Mouse (Mus musculus) heart, embryonic 15.5 days (tissue): ENCODE measurements at regions not wholly inside any gene's neighbourhood (a gene's known extent, or its start where the extent isn't known, plus 50 kb on each side); places are given as distances from the start of the nearest gene placed in this dataset.

Experiments
- ATAC-seq: fragments of 200-750 bp; cut with Nextera tagmentation; replicated peaks from 2 replicates; pipeline ENCODE4 v1.8.0; 2017; ENCODE audit warnings: low read depth, moderate TSS enrichment; ENCODE audit not compliant: insufficient number of reproducible peaks, insufficient read depth, low FRiP score
- H3K27ac ChIP-seq: fragments of 300-500 bp; sonication (generic); 2 replicates; pipeline ENCODE4 v1.5.1; 2015; ENCODE audit warnings: mild to moderate bottlenecking, inconsistent platforms
- H3K27me3 ChIP-seq: fragments of 300-500 bp; sonication (generic); 2 replicates; pipeline ENCODE4 v1.6.1; 2015; ENCODE audit warnings: inconsistent platforms
- H3K36me3 ChIP-seq: fragments of 300-500 bp; sonication (generic); 2 replicates; pipeline ENCODE4 v1.6.1; 2015; ENCODE audit warnings: mild to moderate bottlenecking, inconsistent platforms
- H3K4me1 ChIP-seq: fragments of 300-500 bp; sonication (generic); replicated peaks from 2 replicates; pipeline ENCODE4 v1.6.1; 2015; ENCODE audit warnings: inconsistent platforms
- H3K4me2 ChIP-seq: fragments of 300-500 bp; sonication (generic); 2 replicates; pipeline ENCODE4 v1.6.1; 2015; ENCODE audit warnings: inconsistent platforms, mild to moderate bottlenecking, moderate library complexity
- H3K4me3 ChIP-seq: fragments of 300-500 bp; sonication (generic); 2 replicates; pipeline ENCODE4 v1.5.1; 2015; ENCODE audit warnings: mild to moderate bottlenecking, inconsistent platforms
- H3K9ac ChIP-seq: fragments of 300-500 bp; sonication (generic); 2 replicates; pipeline ENCODE4 v1.6.1; 2015; ENCODE audit warnings: mild to moderate bottlenecking, inconsistent platforms
- H3K9me3 ChIP-seq: fragments of 300-500 bp; sonication (generic); replicated peaks from 2 replicates; pipeline ENCODE4 v1.6.1; 2016; ENCODE audit warnings: inconsistent platforms
- WGBS: fragments of 180-500 bp; shearing (Covaris S2); methylation state at CpG from one replicate; pipeline ENCODE4 v1.1.7; 2015; ENCODE audit warnings: mixed read lengths; 5-methylcytosine and 5-hydroxymethylcytosine counted together

GRCm38 (mm10) chr8:92246301-92246700 lies 111.1 kb upstream of the Irx5 start:
- Histone ChIP-seq H3K4me1 (no peaks in the 10 kb centered on the region), H3K9ac (no peak overlapping the region), H3K27ac (no peak overlapping the region), H3K36me3 (no peaks in the 10 kb centered on the region), H3K9me3 (no peaks in the 10 kb centered on the region), H3K4me2 (no peak overlapping the region), H3K27me3 (peaks cover 5% of the 10 kb centered on the region; the same call in 1 of the 2 replicates), H3K4me3 (no peak overlapping the region)
- 60% methylated on average over 4 of the region's 4 CpGs for WGBS
- no peak for ATAC-seq

GRCm38 (mm10) chr8:92240686-92241275 lies 116.6 kb upstream of the Irx5 start:
- Histone ChIP-seq H3K27ac (no peak overlapping the region), H3K4me3 (no peak overlapping the region), H3K4me2 (no peak overlapping the region), H3K4me1 (no peaks in the 10 kb centered on the region), H3K9ac (no peak overlapping the region), H3K9me3 (no peaks in the 10 kb centered on the region), H3K27me3 (no peaks in the 10 kb centered on the region; the same call in 1 of the 2 replicates), H3K36me3 (no peaks in the 10 kb centered on the region)
- ATAC-seq, result no peak
- 69% methylated on average over 13 of the region's 13 CpGs for WGBS

- no peak overlapping the region for H3K4me2 ChIP-seq
- H3K36me3 ChIP-seq, result no peaks in the 10 kb centered on the region
- no peaks in the 10 kb centered on the region for H3K9me3 ChIP-seq
- no peaks in the 10 kb centered on the region for H3K27me3 ChIP-seq
- no peaks in the 10 kb centered on the region for H3K4me1 ChIP-seq
- H3K27ac ChIP-seq, result no peak overlapping the region
- H3K4me3 ChIP-seq, result no peak overlapping the region
- no peak overlapping the region for H3K9ac ChIP-seq
- no peak for ATAC-seq
- WGBS, result 73% methylated on average over 23 of the region's 23 CpGs
These were observed 125.8 kb upstream of the Irx5 start for GRCm38 (mm10) chr8:92231326-92232225.

- Histone ChIP-seq H3K27me3 (no peaks in the 10 kb centered on the region), H3K4me2 (no peak overlapping the region), H3K9me3 (no peaks in the 10 kb centered on the region), H3K36me3 (no peaks in the 10 kb centered on the region), H3K4me1 (no peaks in the 10 kb centered on the region), H3K4me3 (no peak overlapping the region), H3K27ac (no peak overlapping the region), H3K9ac (no peak overlapping the region)
- 72% methylated on average over 2 of the region's 2 CpGs for WGBS
- no peak for ATAC-seq
These were observed 127.9 kb upstream of the Irx5 start for GRCm38 (mm10) chr8:92229526-92229925.

GRCm38 (mm10) chr8:92224929-92225328 lies 132.5 kb upstream of the Irx5 start:
- H3K4me1 ChIP-seq, result no peaks in the 10 kb centered on the region
- no peaks in the 10 kb centered on the region for H3K27me3 ChIP-seq
- 82% methylated on average over 3 of the region's 3 CpGs for WGBS
- no peak overlapping the region for H3K27ac ChIP-seq
- no peak overlapping the region for H3K4me2 ChIP-seq
- no peak overlapping the region for H3K9ac ChIP-seq
- ATAC-seq, result no peak
- H3K4me3 ChIP-seq, result no peak overlapping the region
- no peaks in the 10 kb centered on the region for H3K36me3 ChIP-seq
- no peaks in the 10 kb centered on the region for H3K9me3 ChIP-seq

- H3K27ac ChIP-seq, result no peak overlapping the region
- ATAC-seq, result no peak
- H3K4me1 ChIP-seq, result no peaks in the 10 kb centered on the region
- no peaks in the 10 kb centered on the region for H3K9me3 ChIP-seq
- WGBS, result 56% methylated on average over 3 of the region's 3 CpGs
- no peaks in the 10 kb centered on the region for H3K36me3 ChIP-seq
- no peak overlapping the region for H3K9ac ChIP-seq
- H3K27me3 ChIP-seq, result no peaks in the 10 kb centered on the region
- no peak overlapping the region for H3K4me2 ChIP-seq
- no peak overlapping the region for H3K4me3 ChIP-seq
These were observed 134.4 kb upstream of the Irx5 start for GRCm38 (mm10) chr8:92222992-92223391.

GRCm38 (mm10) chr8:92219181-92219890 lies 138.1 kb upstream of the Irx5 start:
- ATAC-seq, result no peak
- no peak overlapping the region for H3K4me3 ChIP-seq
- no peaks in the 10 kb centered on the region for H3K9me3 ChIP-seq
- no peak overlapping the region for H3K4me2 ChIP-seq
- H3K27me3 ChIP-seq, result peaks cover 7% of the 10 kb centered on the region; the same call in 1 of the 2 replicates
- WGBS, result 75% methylated on average over 9 of the region's 9 CpGs
- H3K9ac ChIP-seq, result no peak overlapping the region
- no peaks in the 10 kb centered on the region for H3K4me1 ChIP-seq
- H3K36me3 ChIP-seq, result no peaks in the 10 kb centered on the region
- no peak overlapping the region for H3K27ac ChIP-seq

GRCm38 (mm10) chr8:92217521-92217920 lies 139.9 kb upstream of the Irx5 start:
- H3K36me3 ChIP-seq, result no peaks in the 10 kb centered on the region
- no peaks in the 10 kb centered on the region for H3K9me3 ChIP-seq
- no peak overlapping the region for H3K9ac ChIP-seq
- no peak overlapping the region for H3K4me2 ChIP-seq
- no peak overlapping the region for H3K27ac ChIP-seq
- ATAC-seq, result no peak
- no peaks in the 10 kb centered on the region for H3K4me1 ChIP-seq
- peaks cover 15% of the 10 kb centered on the region; the same call in 1 of the 2 replicates for H3K27me3 ChIP-seq
- 73% methylated on average over 2 of the region's 2 CpGs for WGBS
- no peak overlapping the region for H3K4me3 ChIP-seq

GRCm38 (mm10) chr8:92216176-92216575 lies 141.2 kb upstream of the Irx5 start:
- H3K4me1 ChIP-seq, result no peaks in the 10 kb centered on the region
- H3K4me2 ChIP-seq, result no peak overlapping the region
- no peak overlapping the region for H3K27ac ChIP-seq
- no peak overlapping the region for H3K4me3 ChIP-seq
- H3K27me3 ChIP-seq, result peaks cover 15% of the 10 kb centered on the region; the same call in 1 of the 2 replicates
- no peak overlapping the region for H3K9ac ChIP-seq
- ATAC-seq, result no peak
- 12% methylated on average over 5 of the region's 5 CpGs for WGBS
- H3K9me3 ChIP-seq, result no peaks in the 10 kb centered on the region
- H3K36me3 ChIP-seq, result no peaks in the 10 kb centered on the region

GRCm38 (mm10) chr8:92212786-92213535 lies 144.5 kb upstream of the Irx5 start:
- no peak for ATAC-seq
- Histone ChIP-seq H3K27ac (no peak overlapping the region), H3K36me3 (no peaks in the 10 kb centered on the region), H3K4me3 (no peak overlapping the region), H3K9ac (no peak overlapping the region), H3K4me1 (no peaks in the 10 kb centered on the region), H3K9me3 (no peaks in the 10 kb centered on the region), H3K4me2 (no peak overlapping the region), H3K27me3 (peaks cover 15% of the 10 kb centered on the region; the same call in 1 of the 2 replicates)
- 75% methylated on average over 14 of the region's 14 CpGs for WGBS

GRCm38 (mm10) chr8:92209081-92209480 lies 148.3 kb upstream of the Irx5 start:
- ATAC-seq, result no peak

More at GRCm38 (mm10) chr8:92209081-92209480, 148.3 kb upstream of the Irx5 start:
- Histone ChIP-seq H3K27ac (no peak overlapping the region), H3K27me3 (peaks cover 17% of the 10 kb centered on the region), H3K4me2 (no peak overlapping the region), H3K4me1 (no peaks in the 10 kb centered on the region), H3K36me3 (no peaks in the 10 kb centered on the region), H3K4me3 (no peak overlapping the region), H3K9ac (no peak overlapping the region), H3K9me3 (no peaks in the 10 kb centered on the region)
- 42% methylated on average over 5 of the region's 5 CpGs for WGBS
